16 mouse cellular contexts compared by ENCODE assay signal in genomic region chr10:28087341-28087740, GRCm38 (mm10). TPM values are rescaled to one million over a fixed set of nuclear protein-coding genes. Genes with fewer than 3 reads are reported as not detected.
DNase-seq lines count a peak whose midpoint lies in the region; ATAC-seq and TF ChIP-seq lines count a peak whose summit lies in the region.
"Had no signal": no experiment of that assay in that cellular context is flagged by ENCODE, and none has a peak within 500 bp of the region (broad histone marks: within the 10 kb centered on the region; RNA-seq: fewer than 3 reads in every experiment).

No protein-coding gene starts in this region.

- no peaks in the 10 kb centered on the region for H3K4me1 ChIP-seq in kidney, postnatal 0 days (replicated peaks; ENCODE audit: insufficient read depth, low read length)
- peaks cover 25% of the 10 kb centered on the region for H3K4me1 ChIP-seq in heart, embryonic 12.5 days (replicated peaks)
- H3K4me1 ChIP-seq: forebrain, embryonic 15.5 days; midbrain, embryonic 15.5 days; neural tube, embryonic 12.5 days had no signal

- TF ChIP-seq CTCF in kidney, postnatal 0 days (IDR thresholded peaks at IDR 0.05; ENCODE audit: low read depth), result no peak

- 0 out of 2 replicates have a peak overlapping the region, but pooled peaks have one; percentile 16 for H3K27ac ChIP-seq in kidney, postnatal 0 days
- no peak overlapping the region for H3K27ac ChIP-seq in heart, embryonic 12.5 days (ENCODE audit: poor library complexity, severe bottlenecking)
- H3K27ac ChIP-seq: forebrain, embryonic 15.5 days; midbrain, embryonic 15.5 days; neural tube, embryonic 12.5 days had no signal

- no peak overlapping the region for H3K4me2 ChIP-seq in kidney, postnatal 0 days (ENCODE audit: low read length)
- H3K4me2 ChIP-seq in heart, embryonic 12.5 days, result no peak overlapping the region
- H3K4me2 ChIP-seq: forebrain, embryonic 15.5 days; lung, embryonic 14.5 days; midbrain, embryonic 15.5 days; neural tube, embryonic 12.5 days had no signal

- no peaks in the 10 kb centered on the region for H3K27me3 ChIP-seq in kidney, postnatal 0 days (ENCODE audit: insufficient read depth, low read length)
- no peaks in the 10 kb centered on the region for H3K27me3 ChIP-seq in heart, embryonic 12.5 days (replicated peaks)
- H3K27me3 ChIP-seq: forebrain, embryonic 15.5 days; midbrain, embryonic 15.5 days; neural tube, embryonic 12.5 days had no signal

- H3K9me3 ChIP-seq in kidney, postnatal 0 days (replicated peaks; ENCODE audit: low read length), result no peaks in the 10 kb centered on the region
- no peaks in the 10 kb centered on the region for H3K9me3 ChIP-seq in heart, embryonic 12.5 days (replicated peaks)
- H3K9me3 ChIP-seq: forebrain, embryonic 15.5 days; midbrain, embryonic 15.5 days; neural tube, embryonic 12.5 days had no signal

- H3K9ac ChIP-seq in kidney, postnatal 0 days (ENCODE audit: low read depth, low read length), result no peak overlapping the region
- no peak overlapping the region for H3K9ac ChIP-seq in heart, embryonic 12.5 days
- H3K9ac ChIP-seq: forebrain, embryonic 15.5 days; lung, embryonic 14.5 days; midbrain, embryonic 15.5 days; neural tube, embryonic 12.5 days had no signal

- WGBS in kidney, postnatal 0 days, result 53% methylated on average over 6 of the region's 6 CpGs
- WGBS in heart, embryonic 12.5 days, result 69% methylated on average over 6 of the region's 6 CpGs

- no peak for ATAC-seq in kidney, postnatal 0 days (replicated peaks; ENCODE audit: low FRiP score, low read depth)
- ATAC-seq in heart, embryonic 12.5 days (ENCODE audit: insufficient number of reproducible peaks, low FRiP score), result no peak
- ATAC-seq: forebrain, embryonic 15.5 days; hindbrain, embryonic 16.5 days; midbrain, embryonic 15.5 days had no signal

- H3K36me3 ChIP-seq in kidney, postnatal 0 days (ENCODE audit: insufficient read depth, low read length), result no peaks in the 10 kb centered on the region
- H3K36me3 ChIP-seq in heart, embryonic 12.5 days, result no peaks in the 10 kb centered on the region
- H3K36me3 ChIP-seq: forebrain, embryonic 15.5 days; midbrain, embryonic 15.5 days; neural tube, embryonic 12.5 days had no signal

- intact Hi-C loops in gastrocnemius, postnatal 36 days (cut with DNase I), result no loop called here

- H3K4me3 ChIP-seq in kidney, postnatal 0 days (replicated peaks; ENCODE audit: low read depth, low read length), result no peak overlapping the region
- no peak overlapping the region for H3K4me3 ChIP-seq in heart, embryonic 12.5 days
- H3K4me3 ChIP-seq: forebrain, embryonic 15.5 days; midbrain, embryonic 15.5 days; neural tube, embryonic 12.5 days had no signal

- DNase-seq in adrenal gland, adult 8-10 months, result peak; percentile 10
- no peak for DNase-seq in adrenal gland, postnatal 25 days
- peak; percentile 31 to 62 for DNase-seq in lung, adult 18-20 months
- no peak for DNase-seq in lung, postnatal 4 days
- DNase-seq in kidney, postnatal 0 days (ENCODE audit: low spot score), result no peak
- DNase-seq in yolk sac, embryonic 10.5 days (ENCODE audit: low spot score), result peak; percentile 32
- no peak for DNase-seq in gastrocnemius, postnatal 36 days
- DNase-seq: cerebellum, postnatal 36 days; gastrocnemius, postnatal 25 days; heart, postnatal 10 days; lung, embryonic 14.5 days had no signal

RNA-seq across cellular contexts. Expression of gene Ptprk, which starts 12.7 kb away (rescaled TPM):
- total RNA-seq in adrenal gland, adult 8-10 months (2022), result 10 to 100 TPM; 10.6 to 11.7 (median 11.5) TPM
- total RNA-seq in adrenal gland, postnatal 25 days (2021), result 20.9 and 22.6 TPM in 2 replicates
- polyA plus RNA-seq in kidney, postnatal 0 days (2015; fragmentation: Nextera tagmentation; extraction: Ambion mirVana), result 24.5 and 24.6 TPM in 2 replicates
- polyA plus RNA-seq in heart, embryonic 12.5 days (2016; fragmentation: Nextera tagmentation; extraction: Ambion mirVana), result 43.7 and 46.0 TPM in 2 replicates
- 1 to 10 TPM; 4.0 to 4.5 TPM for total RNA-seq in gastrocnemius, postnatal 36 days (2021)

Comparison
In these comparisons a context has a peak if more than half of its experiments do, and no peak if none do; other contexts are left out.
1. DNase-seq: peak in adrenal gland, adult 8-10 months (single experiment), lung, adult 18-20 months (2 of 2) and yolk sac, embryonic 10.5 days (single experiment); none in adrenal gland, postnatal 25 days (single experiment), lung, postnatal 4 days (0 of 2), kidney, postnatal 0 days (single experiment) and gastrocnemius, postnatal 36 days (0 of 2).